Mouse (Mus musculus): ENCODE data around the gene Ntmt1. TPM values are rescaled to one million over a fixed set of nuclear protein-coding genes. Genes with fewer than 3 reads are reported as not detected.

The Ntmt1 gene
- polyA plus RNA-seq, 1 experiment from 2014 or later, result 81.7 TPM

DNA sequence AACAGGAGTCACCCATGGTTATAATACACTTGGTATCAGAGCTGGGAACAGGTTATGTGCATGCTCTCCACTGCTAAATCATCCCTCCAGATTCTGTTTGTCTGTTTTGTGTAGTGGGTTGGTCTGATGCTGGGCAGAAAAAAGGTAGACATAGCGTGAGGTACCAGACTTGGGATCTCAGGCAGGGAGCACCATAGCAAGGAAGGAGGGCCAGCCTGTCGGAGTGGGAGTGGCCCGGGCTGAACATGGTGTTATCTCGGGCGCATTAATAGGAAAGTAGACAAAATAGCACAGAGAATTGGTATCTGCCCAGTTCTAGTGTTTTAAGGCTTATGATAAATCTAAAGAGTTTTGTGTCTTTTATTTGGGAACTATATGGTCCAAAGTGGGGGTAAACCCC is 39.1 kb upstream of the Ntmt1 start:
- no peaks in the 10 kb centered on the region for H3K27me3 ChIP-seq (replicated peaks; ENCODE audit: control insufficient read depth, insufficient read depth, low read length)
- DNase-seq (ENCODE audit: low spot score) (no peak), ATAC-seq (ENCODE audit: low read depth) (no peak)
- H3K27ac ChIP-seq (replicated peaks; ENCODE audit: low read depth, low read length), result no peak overlapping the region
- H3K4me1 ChIP-seq (ENCODE audit: control insufficient read depth, insufficient read depth, low read length), result peaks cover 13% of the 10 kb centered on the region
- no peak overlapping the region for H3K4me3 ChIP-seq (ENCODE audit: low read depth, low read length)
- H3K9me3 ChIP-seq (ENCODE audit: control insufficient read depth, low read length), result no peaks in the 10 kb centered on the region
- 84% methylated on average over 5 of the region's 5 CpGs for WGBS
- no peaks in the 10 kb centered on the region for H3K36me3 ChIP-seq (ENCODE audit: control insufficient read depth, insufficient read depth, low read length)
- H3K9ac ChIP-seq (ENCODE audit: low read depth, low read length), result no peak overlapping the region
- no peak overlapping the region for H3K4me2 ChIP-seq (ENCODE audit: low read depth, low read length)

DNA sequence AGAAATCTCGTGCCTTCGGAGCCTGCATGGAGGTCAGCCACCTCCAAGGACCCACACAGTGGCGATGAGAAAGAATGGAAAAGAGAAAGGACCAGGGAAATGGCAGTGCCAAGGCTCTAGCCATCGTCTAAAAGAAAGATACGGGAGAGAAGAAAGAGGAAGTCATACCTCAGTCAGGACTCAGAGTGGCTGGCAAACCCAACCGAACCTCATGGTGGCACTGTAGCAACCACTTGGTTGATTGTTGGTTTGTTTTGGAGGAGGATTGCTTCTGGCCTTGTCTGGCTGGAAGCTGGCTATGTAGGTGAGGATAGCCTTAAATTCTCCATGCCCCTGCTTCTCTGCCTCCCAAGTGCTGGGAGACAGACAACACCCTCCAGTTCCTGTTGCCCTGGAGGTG is 38.4 kb upstream of the Ntmt1 start:
- no peak overlapping the region for H3K9ac ChIP-seq (ENCODE audit: low read depth, low read length)
- ATAC-seq (ENCODE audit: low read depth), result no peak
- H3K4me1 ChIP-seq (ENCODE audit: control insufficient read depth, insufficient read depth, low read length), result peaks cover 13% of the 10 kb centered on the region
- H3K4me3 ChIP-seq (ENCODE audit: low read depth, low read length), result no peak overlapping the region
- no peaks in the 10 kb centered on the region for H3K9me3 ChIP-seq (ENCODE audit: control insufficient read depth, low read length)
- no peak for DNase-seq (ENCODE audit: low spot score)
- 48% methylated on average over 6 of the region's 6 CpGs for WGBS
- no peak overlapping the region for H3K4me2 ChIP-seq (ENCODE audit: low read depth, low read length)
- no peaks in the 10 kb centered on the region for H3K27me3 ChIP-seq (replicated peaks; ENCODE audit: control insufficient read depth, insufficient read depth, low read length)
- no peak overlapping the region for H3K27ac ChIP-seq (replicated peaks; ENCODE audit: low read depth, low read length)
- no peaks in the 10 kb centered on the region for H3K36me3 ChIP-seq (ENCODE audit: control insufficient read depth, insufficient read depth, low read length)

DNA sequence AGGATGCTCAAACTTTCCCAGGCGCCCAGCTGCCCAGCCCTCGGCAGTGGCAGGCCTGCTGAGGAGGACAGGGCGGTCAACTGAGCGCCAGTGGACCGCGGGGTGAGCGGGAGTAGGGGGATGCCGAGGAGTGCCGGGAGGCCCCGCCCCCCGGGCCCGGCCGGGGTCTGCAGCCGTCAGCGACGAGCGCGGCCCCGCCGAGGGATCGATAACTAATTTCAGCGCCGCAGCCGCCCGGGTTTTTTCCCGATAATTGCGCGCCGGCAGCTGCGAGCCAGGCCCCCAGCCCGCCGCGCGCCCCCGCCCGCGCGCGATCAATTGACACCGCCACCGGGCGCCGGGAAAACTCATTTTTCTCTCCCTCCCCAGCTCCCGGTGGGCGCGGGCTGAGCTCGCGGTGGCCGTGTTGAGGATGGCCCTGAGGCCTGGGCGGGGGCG is 36.2 kb upstream of the Ntmt1 start:
- Histone ChIP-seq H3K36me3 (ENCODE audit: control insufficient read depth, insufficient read depth, low read length) (no peaks in the 10 kb centered on the region), H3K4me2 (ENCODE audit: low read depth, low read length) (peak overlapping the region; percentile 97), H3K4me1 (ENCODE audit: control insufficient read depth, insufficient read depth, low read length) (peaks cover 13% of the 10 kb centered on the region), H3K4me3 (ENCODE audit: low read depth, low read length) (peak overlapping the region; percentile 54), H3K27me3 (replicated peaks; ENCODE audit: control insufficient read depth, insufficient read depth, low read length) (no peaks in the 10 kb centered on the region), H3K9me3 (ENCODE audit: control insufficient read depth, low read length) (no peaks in the 10 kb centered on the region), H3K9ac (ENCODE audit: low read depth, low read length) (peak overlapping the region; percentile 74), H3K27ac (replicated peaks; ENCODE audit: low read depth, low read length) (peak overlapping the region; percentile 80)
- 0% methylated on average over 5 of the region's 51 CpGs for WGBS
- DNase-seq (ENCODE audit: low spot score), result no peak
- ATAC-seq (ENCODE audit: low read depth), result peak; percentile 30; the same call in 1 of the 2 replicates

GRCm38 (mm10) chr2:30771806-30772460 is 35.7 kb upstream of the Ntmt1 start:
- DNase-seq (ENCODE audit: low spot score) (peak; percentile 80), ATAC-seq (ENCODE audit: low read depth) (peak; percentile 64)
- Histone ChIP-seq H3K27me3 (replicated peaks; ENCODE audit: control insufficient read depth, insufficient read depth, low read length) (no peaks in the 10 kb centered on the region), H3K9ac (ENCODE audit: low read depth, low read length) (peak overlapping the region; percentile 74), H3K4me1 (ENCODE audit: control insufficient read depth, insufficient read depth, low read length) (peaks cover 13% of the 10 kb centered on the region), H3K27ac (replicated peaks; ENCODE audit: low read depth, low read length) (peak overlapping the region; percentile 80), H3K4me3 (ENCODE audit: low read depth, low read length) (peak overlapping the region; percentile 54), H3K4me2 (ENCODE audit: low read depth, low read length) (peak overlapping the region; percentile 97), H3K36me3 (ENCODE audit: control insufficient read depth, insufficient read depth, low read length) (no peaks in the 10 kb centered on the region), H3K9me3 (ENCODE audit: control insufficient read depth, low read length) (no peaks in the 10 kb centered on the region)
- WGBS, result 10% methylated on average over 18 of the region's 19 CpGs

GRCm38 (mm10) chr2:30772581-30773312 is 34.9 kb upstream of the Ntmt1 start:
- H3K4me3 ChIP-seq (ENCODE audit: low read depth, low read length), result no peak overlapping the region
- ATAC-seq (ENCODE audit: low read depth) (no peak), DNase-seq (ENCODE audit: low spot score) (no peak)
- no peaks in the 10 kb centered on the region for H3K27me3 ChIP-seq (replicated peaks; ENCODE audit: control insufficient read depth, insufficient read depth, low read length)
- H3K36me3 ChIP-seq (ENCODE audit: control insufficient read depth, insufficient read depth, low read length), result no peaks in the 10 kb centered on the region
- H3K27ac ChIP-seq (replicated peaks; ENCODE audit: low read depth, low read length), result no peak overlapping the region; the same call in 1 of the 2 replicates
- no peaks in the 10 kb centered on the region for H3K9me3 ChIP-seq (ENCODE audit: control insufficient read depth, low read length)
- no peak overlapping the region for H3K9ac ChIP-seq (ENCODE audit: low read depth, low read length)
- 47% methylated on average over 11 of the region's 15 CpGs for WGBS
- H3K4me2 ChIP-seq (ENCODE audit: low read depth, low read length), result peak overlapping the region; percentile 97; the same call in 1 of the 2 replicates
- H3K4me1 ChIP-seq (ENCODE audit: control insufficient read depth, insufficient read depth, low read length), result peaks cover 13% of the 10 kb centered on the region

- H3K4me2 ChIP-seq (ENCODE audit: low read depth, low read length), result no peak overlapping the region
- H3K4me1 ChIP-seq (ENCODE audit: control insufficient read depth, insufficient read depth, low read length), result peaks cover 13% of the 10 kb centered on the region
- no peak overlapping the region for H3K27ac ChIP-seq (replicated peaks; ENCODE audit: low read depth, low read length)
- no peak overlapping the region for H3K4me3 ChIP-seq (ENCODE audit: low read depth, low read length)
- DNase-seq (ENCODE audit: low spot score) (no peak), ATAC-seq (ENCODE audit: low read depth) (no peak)
- no peak overlapping the region for H3K9ac ChIP-seq (ENCODE audit: low read depth, low read length)
- WGBS, result 80% methylated on average over 8 of the region's 8 CpGs
- H3K27me3 ChIP-seq (replicated peaks; ENCODE audit: control insufficient read depth, insufficient read depth, low read length), result no peaks in the 10 kb centered on the region
- no peaks in the 10 kb centered on the region for H3K36me3 ChIP-seq (ENCODE audit: control insufficient read depth, insufficient read depth, low read length)
- no peaks in the 10 kb centered on the region for H3K9me3 ChIP-seq (ENCODE audit: control insufficient read depth, low read length)
Measured at GRCm38 (mm10) chr2:30773313-30774005, 34.2 kb upstream of the Ntmt1 start.

DNA sequence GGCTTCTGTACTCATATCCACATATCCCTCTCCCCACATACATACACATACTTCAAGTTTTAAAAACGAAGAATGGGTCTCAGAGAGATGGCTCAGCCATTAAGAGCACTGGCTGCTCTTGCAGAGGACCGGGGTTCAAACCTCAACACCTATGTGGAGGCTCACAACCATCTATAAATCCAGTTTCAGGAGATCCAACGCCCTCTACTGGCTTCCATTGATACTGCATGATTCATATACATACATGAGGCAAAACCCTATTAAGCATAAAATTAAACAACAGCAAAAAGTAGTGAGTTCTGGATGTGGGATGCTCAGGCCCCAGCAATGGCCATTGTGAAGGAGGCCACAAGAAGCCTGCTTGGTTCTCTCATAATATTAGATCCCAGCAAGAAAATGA is 31.7 kb upstream of the Ntmt1 start:
- H3K27me3 ChIP-seq (replicated peaks; ENCODE audit: control insufficient read depth, insufficient read depth, low read length), result no peaks in the 10 kb centered on the region
- H3K36me3 ChIP-seq (ENCODE audit: control insufficient read depth, insufficient read depth, low read length), result no peaks in the 10 kb centered on the region
- peaks cover 13% of the 10 kb centered on the region for H3K4me1 ChIP-seq (ENCODE audit: control insufficient read depth, insufficient read depth, low read length)
- ATAC-seq (ENCODE audit: low read depth) (no peak), DNase-seq (ENCODE audit: low spot score) (no peak)
- H3K9ac ChIP-seq (ENCODE audit: low read depth, low read length), result no peak overlapping the region
- no peak overlapping the region for H3K4me3 ChIP-seq (ENCODE audit: low read depth, low read length)
- WGBS, result 61% methylated on average over 3 of the region's 3 CpGs
- H3K9me3 ChIP-seq (ENCODE audit: control insufficient read depth, low read length), result no peaks in the 10 kb centered on the region
- no peak overlapping the region for H3K4me2 ChIP-seq (ENCODE audit: low read depth, low read length)
- H3K27ac ChIP-seq (replicated peaks; ENCODE audit: low read depth, low read length), result no peak overlapping the region

DNA sequence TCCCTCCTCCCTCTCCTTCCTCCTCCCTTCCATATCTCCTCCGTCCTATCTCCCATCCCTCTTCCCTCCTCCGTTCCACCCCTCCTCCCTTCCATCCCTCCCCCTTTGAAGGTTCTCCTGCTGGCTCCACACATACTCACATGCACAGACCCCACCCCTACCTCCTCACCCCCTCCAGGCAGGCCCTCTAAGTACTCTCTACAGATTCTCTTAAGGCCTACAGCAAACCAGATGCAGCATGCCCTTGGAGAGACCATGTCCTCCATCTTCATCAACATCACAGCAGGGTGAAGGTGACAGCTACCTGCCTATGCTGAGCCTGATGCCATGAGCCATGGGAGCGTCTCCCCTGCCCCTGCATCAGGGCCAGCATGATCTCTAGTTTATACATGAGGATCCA is 30.4 kb upstream of the Ntmt1 start:
- no peak for DNase-seq (ENCODE audit: low spot score)
- 73% methylated on average over 3 of the region's 3 CpGs for WGBS
- Histone ChIP-seq H3K4me2 (ENCODE audit: low read depth, low read length) (no peak overlapping the region), H3K27me3 (replicated peaks; ENCODE audit: control insufficient read depth, insufficient read depth, low read length) (no peaks in the 10 kb centered on the region), H3K9ac (ENCODE audit: low read depth, low read length) (no peak overlapping the region), H3K4me3 (ENCODE audit: low read depth, low read length) (no peak overlapping the region), H3K4me1 (ENCODE audit: control insufficient read depth, insufficient read depth, low read length) (peaks cover 4% of the 10 kb centered on the region), H3K36me3 (ENCODE audit: control insufficient read depth, insufficient read depth, low read length) (no peaks in the 10 kb centered on the region), H3K27ac (replicated peaks; ENCODE audit: low read depth, low read length) (no peak overlapping the region), H3K9me3 (ENCODE audit: control insufficient read depth, low read length) (no peaks in the 10 kb centered on the region)
- no peak for ATAC-seq (ENCODE audit: low read depth)

Data from embryonic facial prominence, embryonic 14.5 days (tissue).